Mouse (Mus musculus): ENCODE data around the gene Tbl3. TPM values are rescaled to one million over a fixed set of nuclear protein-coding genes. Genes with fewer than 3 reads are reported as not detected.

Tbl3 gene
- polyA plus RNA-seq, 1 experiment from 2014 or later = 69.2 TPM

GRCm38 (mm10) chr17:24739926-24740325 is 32.5 kb upstream of the Tbl3 start:
- no peak overlapping the region for H3K9ac ChIP-seq (ENCODE audit: low read depth, low read length)
- WGBS = 86% methylated on average over 8 of the region's 8 CpGs
- H3K4me2 ChIP-seq (ENCODE audit: low read length) = no peak overlapping the region
- ATAC-seq = no peak
- no peaks in the 10 kb centered on the region for H3K27me3 ChIP-seq (ENCODE audit: control insufficient read depth, insufficient read depth, low read depth, low read length)
- no peaks in the 10 kb centered on the region; the same call in none of the 2 replicates for H3K36me3 ChIP-seq (ENCODE audit: control insufficient read depth, insufficient read depth, low read length)
- H3K9me3 ChIP-seq (replicated peaks; ENCODE audit: control insufficient read depth, low read length, poor library complexity, severe bottlenecking) = no peaks in the 10 kb centered on the region
- H3K4me1 ChIP-seq (ENCODE audit: control insufficient read depth, insufficient read depth, low read length) = peaks cover 9% of the 10 kb centered on the region; the same call in 1 of the 2 replicates
- no peak overlapping the region for H3K4me3 ChIP-seq (ENCODE audit: low read depth, low read length)
- H3K27ac ChIP-seq (ENCODE audit: low read length) = no peak overlapping the region

GRCm38 (mm10) chr17:24738238-24738637 is 30.8 kb upstream of the Tbl3 start:
- WGBS = 83% methylated on average over 4 of the region's 4 CpGs
- Histone ChIP-seq H3K4me2 (ENCODE audit: low read length) (no peak overlapping the region), H3K27me3 (ENCODE audit: control insufficient read depth, insufficient read depth, low read depth, low read length) (no peaks in the 10 kb centered on the region), H3K4me3 (ENCODE audit: low read depth, low read length) (no peak overlapping the region), H3K36me3 (ENCODE audit: control insufficient read depth, insufficient read depth, low read length) (no peaks in the 10 kb centered on the region; the same call in none of the 2 replicates), H3K27ac (ENCODE audit: low read length) (no peak overlapping the region), H3K4me1 (ENCODE audit: control insufficient read depth, insufficient read depth, low read length) (peaks cover 9% of the 10 kb centered on the region; the same call in 1 of the 2 replicates), H3K9ac (ENCODE audit: low read depth, low read length) (no peak overlapping the region), H3K9me3 (replicated peaks; ENCODE audit: control insufficient read depth, low read length, poor library complexity, severe bottlenecking) (no peaks in the 10 kb centered on the region)
- ATAC-seq = no peak

GRCm38 (mm10) chr17:24737135-24737810 is 29.8 kb upstream of the Tbl3 start:
- H3K27ac ChIP-seq (ENCODE audit: low read length) = no peak overlapping the region
- WGBS = 26% methylated on average over 8 of the region's 8 CpGs
- no peak overlapping the region; the same call in 1 of the 2 replicates for H3K9ac ChIP-seq (ENCODE audit: low read depth, low read length)
- peak overlapping the region; percentile 94 for H3K4me2 ChIP-seq (ENCODE audit: low read length)
- H3K9me3 ChIP-seq (replicated peaks; ENCODE audit: control insufficient read depth, low read length, poor library complexity, severe bottlenecking) = no peaks in the 10 kb centered on the region
- peaks cover 9% of the 10 kb centered on the region; the same call in 1 of the 2 replicates for H3K4me1 ChIP-seq (ENCODE audit: control insufficient read depth, insufficient read depth, low read length)
- ATAC-seq = 0 out of 2 replicates have a peak, but pooled peaks have one; percentile 20
- H3K27me3 ChIP-seq (ENCODE audit: control insufficient read depth, insufficient read depth, low read depth, low read length) = no peaks in the 10 kb centered on the region
- no peaks in the 10 kb centered on the region; the same call in none of the 2 replicates for H3K36me3 ChIP-seq (ENCODE audit: control insufficient read depth, insufficient read depth, low read length)
- H3K4me3 ChIP-seq (ENCODE audit: low read depth, low read length) = peak overlapping the region; percentile 60

- peak within 1 kb of the TSS; percentile 60 for H3K4me3 ChIP-seq (ENCODE audit: low read depth, low read length)
- H3K27ac ChIP-seq (ENCODE audit: low read length) = peak within 1 kb of the TSS; percentile 35
- H3K4me1 ChIP-seq (ENCODE audit: control insufficient read depth, insufficient read depth, low read length) = peaks cover 9% of the 10 kb centered on the region; the same call in 1 of the 2 replicates
- ATAC-seq = peak; percentile 93
- H3K9me3 ChIP-seq (replicated peaks; ENCODE audit: control insufficient read depth, low read length, poor library complexity, severe bottlenecking) = no peaks in the 10 kb centered on the region
- no peaks in the 10 kb centered on the region for H3K36me3 ChIP-seq (ENCODE audit: control insufficient read depth, insufficient read depth, low read length)
- peak within 1 kb of the TSS; percentile 57 for H3K9ac ChIP-seq (ENCODE audit: low read depth, low read length)
- peak within 1 kb of the TSS; percentile 94 for H3K4me2 ChIP-seq (ENCODE audit: low read length)
- no peaks in the 10 kb centered on the region for H3K27me3 ChIP-seq (ENCODE audit: control insufficient read depth, insufficient read depth, low read depth, low read length)
- under 1% methylated on average over 29 of the region's 29 CpGs for WGBS
These were observed 29.0 kb upstream of the Tbl3 start, which contains the start of gene Msrb1 for GRCm38 (mm10) chr17:24736330-24737051. Msrb1 (plus strand) TSS chr17:24736642.

GRCm38 (mm10) chr17:24735446-24735845 is 28.0 kb upstream of the Tbl3 start:
- H3K4me2 ChIP-seq (ENCODE audit: low read length) = peak overlapping the region; percentile 94; the same call in 1 of the 2 replicates
- no peak for ATAC-seq
- H3K4me3 ChIP-seq (ENCODE audit: low read depth, low read length) = no peak overlapping the region
- H3K9ac ChIP-seq (ENCODE audit: low read depth, low read length) = no peak overlapping the region
- H3K27me3 ChIP-seq (ENCODE audit: control insufficient read depth, insufficient read depth, low read depth, low read length) = no peaks in the 10 kb centered on the region
- no peak overlapping the region for H3K27ac ChIP-seq (ENCODE audit: low read length)
- no peaks in the 10 kb centered on the region for H3K9me3 ChIP-seq (replicated peaks; ENCODE audit: control insufficient read depth, low read length, poor library complexity, severe bottlenecking)
- 87% methylated on average over 7 of the region's 7 CpGs for WGBS
- H3K36me3 ChIP-seq (ENCODE audit: control insufficient read depth, insufficient read depth, low read length) = no peaks in the 10 kb centered on the region
- peaks cover 9% of the 10 kb centered on the region; the same call in 1 of the 2 replicates for H3K4me1 ChIP-seq (ENCODE audit: control insufficient read depth, insufficient read depth, low read length)

GRCm38 (mm10) chr17:24734513-24734912 is 27.1 kb upstream of the Tbl3 start:
- no peak overlapping the region for H3K9ac ChIP-seq (ENCODE audit: low read depth, low read length)
- no peak for ATAC-seq
- 90% methylated on average over 1 of the region's 1 CpGs for WGBS
- H3K4me2 ChIP-seq (ENCODE audit: low read length) = no peak overlapping the region
- H3K4me1 ChIP-seq (ENCODE audit: control insufficient read depth, insufficient read depth, low read length) = peaks cover 9% of the 10 kb centered on the region; the same call in 1 of the 2 replicates
- H3K4me3 ChIP-seq (ENCODE audit: low read depth, low read length) = no peak overlapping the region
- no peak overlapping the region for H3K27ac ChIP-seq (ENCODE audit: low read length)
- H3K9me3 ChIP-seq (replicated peaks; ENCODE audit: control insufficient read depth, low read length, poor library complexity, severe bottlenecking) = no peaks in the 10 kb centered on the region
- H3K27me3 ChIP-seq (ENCODE audit: control insufficient read depth, insufficient read depth, low read depth, low read length) = no peaks in the 10 kb centered on the region
- no peaks in the 10 kb centered on the region for H3K36me3 ChIP-seq (ENCODE audit: control insufficient read depth, insufficient read depth, low read length)

GRCm38 (mm10) chr17:24733434-24734050 is 26.1 kb upstream of the Tbl3 start:
- H3K27ac ChIP-seq (ENCODE audit: low read length) = no peak overlapping the region
- H3K27me3 ChIP-seq (ENCODE audit: control insufficient read depth, insufficient read depth, low read depth, low read length) = no peaks in the 10 kb centered on the region
- 91% methylated on average over 21 of the region's 21 CpGs for WGBS
- H3K9ac ChIP-seq (ENCODE audit: low read depth, low read length) = peak overlapping the region; percentile 22; the same call in 1 of the 2 replicates
- no peak for ATAC-seq
- H3K36me3 ChIP-seq (ENCODE audit: control insufficient read depth, insufficient read depth, low read length) = no peaks in the 10 kb centered on the region
- no peak overlapping the region for H3K4me3 ChIP-seq (ENCODE audit: low read depth, low read length)
- H3K9me3 ChIP-seq (replicated peaks; ENCODE audit: control insufficient read depth, low read length, poor library complexity, severe bottlenecking) = no peaks in the 10 kb centered on the region
- H3K4me2 ChIP-seq (ENCODE audit: low read length) = no peak overlapping the region
- H3K4me1 ChIP-seq (ENCODE audit: control insufficient read depth, insufficient read depth, low read length) = peaks cover 9% of the 10 kb centered on the region; the same call in 1 of the 2 replicates

GRCm38 (mm10) chr17:24732233-24732935 is 24.9 kb upstream of the Tbl3 start:
- Histone ChIP-seq H3K9me3 (replicated peaks; ENCODE audit: control insufficient read depth, low read length, poor library complexity, severe bottlenecking) (no peaks in the 10 kb centered on the region), H3K9ac (ENCODE audit: low read depth, low read length) (0 out of 2 replicates have a peak overlapping the region, but pooled peaks have one; percentile 7), H3K27me3 (ENCODE audit: control insufficient read depth, insufficient read depth, low read depth, low read length) (no peaks in the 10 kb centered on the region; the same call in 1 of the 2 replicates), H3K4me3 (ENCODE audit: low read depth, low read length) (no peak overlapping the region), H3K4me2 (ENCODE audit: low read length) (no peak overlapping the region), H3K36me3 (ENCODE audit: control insufficient read depth, insufficient read depth, low read length) (no peaks in the 10 kb centered on the region), H3K4me1 (ENCODE audit: control insufficient read depth, insufficient read depth, low read length) (peaks cover 9% of the 10 kb centered on the region; the same call in 1 of the 2 replicates), H3K27ac (ENCODE audit: low read length) (no peak overlapping the region)
- no peak for ATAC-seq
- WGBS = 78% methylated on average over 12 of the region's 12 CpGs
